Mouse (Mus musculus): ENCODE results near the gene Apof. TPM values are rescaled to one million over a fixed set of nuclear protein-coding genes. Genes with fewer than 3 reads are reported as not detected.

Apof gene
- under 1 TPM in 1 of 2 experiments, not detected in 1; 0.28 TPM for total RNA-seq (2021)
- long read RNA-seq, experiment 1: 0 reads
- long read RNA-seq, experiment 2: 0 reads

GRCm38 (mm10) chr10:128268371-128268770 lies at the start of gene Apof:
TSS of gene Apof (plus strand) at chr10:128268671.
- DNase-seq (ENCODE audit: low spot score): no peak

- no peak for DNase-seq (ENCODE audit: low spot score)
Observed at GRCm38 (mm10) chr10:128221533-128222286, 46.8 kb upstream of the Apof start.

GRCm38 (mm10) chr10:128225064-128225463 lies 43.4 kb upstream of the Apof start:
- DNase-seq (ENCODE audit: low spot score): no peak

GRCm38 (mm10) chr10:128225538-128225937 lies 42.9 kb upstream of the Apof start, which contains the start of gene Mip:
TSS of gene Mip (plus strand) at chr10:128225838.
- DNase-seq (ENCODE audit: low spot score): no peak

- DNase-seq (ENCODE audit: low spot score): no peak
Observed at GRCm38 (mm10) chr10:128227592-128227991, 40.9 kb upstream of the Apof start.

GRCm38 (mm10) chr10:128228009-128228408 lies 40.5 kb upstream of the Apof start:
- no peak for DNase-seq (ENCODE audit: low spot score)

- DNase-seq (ENCODE audit: low spot score): no peak
Observed at GRCm38 (mm10) chr10:128230582-128230981, 37.9 kb upstream of the Apof start.

GRCm38 (mm10) chr10:128231146-128231545 lies 37.3 kb upstream of the Apof start:
- no peak for DNase-seq (ENCODE audit: low spot score)

GRCm38 (mm10) chr10:128231697-128232419 lies 36.6 kb upstream of the Apof start, which contains the start of gene Timeless:
TSS of gene Timeless (plus strand) at chr10:128232065.
- peak; percentile 85 for DNase-seq (ENCODE audit: low spot score)

- DNase-seq (ENCODE audit: low spot score): peak; percentile 69
Observed at GRCm38 (mm10) chr10:128232420-128232985, 36.0 kb upstream of the Apof start.

GRCm38 (mm10) chr10:128236321-128236720 lies 32.1 kb upstream of the Apof start:
- no peak for DNase-seq (ENCODE audit: low spot score)

GRCm38 (mm10) chr10:128237807-128238480 lies 30.5 kb upstream of the Apof start:
- peak; percentile 32 for DNase-seq (ENCODE audit: low spot score)

- no peak for DNase-seq (ENCODE audit: low spot score)
Observed at GRCm38 (mm10) chr10:128239140-128239539, 29.3 kb upstream of the Apof start.

- DNase-seq (ENCODE audit: low spot score): no peak
Observed at GRCm38 (mm10) chr10:128240131-128240530, 28.3 kb upstream of the Apof start.

GRCm38 (mm10) chr10:128243252-128243651 lies 25.2 kb upstream of the Apof start:
- no peak for DNase-seq (ENCODE audit: low spot score)

GRCm38 (mm10) chr10:128244121-128244520 lies 24.4 kb upstream of the Apof start:
- DNase-seq (ENCODE audit: low spot score): no peak

- peak; percentile 62 for DNase-seq (ENCODE audit: low spot score)
Observed at GRCm38 (mm10) chr10:128247020-128247732, 21.3 kb upstream of the Apof start.

- no peak for DNase-seq (ENCODE audit: low spot score)
Observed at GRCm38 (mm10) chr10:128250565-128250964, 17.9 kb upstream of the Apof start.

GRCm38 (mm10) chr10:128253677-128254255 lies 14.7 kb upstream of the Apof start, which contains the start of gene Apon:
TSS of gene Apon (plus strand) at chr10:128254096.
- DNase-seq (ENCODE audit: low spot score): no peak

GRCm38 (mm10) chr10:128255925-128256324 lies 12.5 kb upstream of the Apof start:
- no peak for DNase-seq (ENCODE audit: low spot score)
